In the genomic region with DNA sequence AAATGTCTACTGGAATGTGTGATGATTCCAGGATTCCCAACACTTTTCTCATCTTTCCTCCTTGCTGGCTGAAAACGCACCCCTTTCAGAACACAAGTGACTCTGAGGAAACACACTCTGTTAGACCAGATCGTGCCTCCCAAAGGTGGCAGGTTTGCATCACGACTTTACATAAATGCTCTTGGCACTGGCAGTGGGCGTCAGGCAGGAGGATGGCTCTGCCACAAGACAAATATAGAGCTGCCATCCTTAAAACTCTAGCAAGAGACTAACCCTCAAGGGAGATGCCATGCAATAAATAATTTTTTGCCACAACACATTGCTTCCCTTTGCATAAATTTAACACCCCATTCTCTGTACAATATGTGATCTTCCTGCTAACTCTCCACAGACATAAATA, we compare ENCODE assay signal across 19 mouse cellular contexts.
DNase-seq lines count a peak whose midpoint lies in the region; ATAC-seq and TF ChIP-seq lines count a peak whose summit lies in the region.
"Had no signal": no experiment of that assay in that cellular context is flagged by ENCODE, and none has a peak within 500 bp of the region (broad histone marks: within the 10 kb centered on the region; RNA-seq: fewer than 3 reads in every experiment).

No protein-coding gene starts in this region.

- H3K27ac ChIP-seq in heart, embryonic 16.5 days (ENCODE audit: low read length), result 0 out of 2 replicates have a peak overlapping the region, but pooled peaks have one; percentile 2
- H3K27ac ChIP-seq in heart, embryonic 10.5 days, result no peak overlapping the region
- H3K27ac ChIP-seq in cortical plate, adult 2 months (ENCODE audit: insufficient read depth, low read length), result 0 out of 2 replicates have a peak overlapping the region, but pooled peaks have one; percentile 64
- H3K27ac ChIP-seq: embryonic facial prominence, embryonic 15.5 days; hindbrain, embryonic 15.5 days; limb, embryonic 15.5 days; lung, embryonic 15.5 days had no signal

- no peak for DNase-seq in heart, embryonic 10.5 days (ENCODE audit: low spot score)
- DNase-seq in layer of hippocampus, adult 8-10 months (ENCODE audit: low spot score in 2 of 2), result peak; percentile 42 to 65
- DNase-seq in right cerebral cortex, adult 2 months (ENCODE audit: low spot score in 2 of 2), result peak; percentile 79 to 80
- no peak for DNase-seq in MN1 (ENCODE audit: low spot score)
- no peak for DNase-seq in gastrocnemius, postnatal 14 days
- DNase-seq in cerebellum, adult 11-12 months, result no peak
- DNase-seq: adrenal gland, postnatal 10 days; cerebellum, postnatal 36 days; kidney, adult 18-20 months; kidney, postnatal 4 days; thymus, postnatal 25 days had no signal

- no peak overlapping the region for H3K4me2 ChIP-seq in heart, embryonic 16.5 days (ENCODE audit: low read depth, low read length)
- H3K4me2 ChIP-seq: embryonic facial prominence, embryonic 15.5 days; hindbrain, embryonic 15.5 days; limb, embryonic 15.5 days; lung, embryonic 15.5 days had no signal

- H3K9ac ChIP-seq in heart, embryonic 16.5 days (ENCODE audit: low read length), result no peak overlapping the region
- H3K9ac ChIP-seq: embryonic facial prominence, embryonic 15.5 days; hindbrain, embryonic 15.5 days; limb, embryonic 15.5 days; lung, embryonic 15.5 days had no signal

- no peaks in the 10 kb centered on the region for H3K36me3 ChIP-seq in heart, embryonic 16.5 days (ENCODE audit: control insufficient read depth, insufficient read depth)
- no peaks in the 10 kb centered on the region for H3K36me3 ChIP-seq in heart, embryonic 10.5 days
- H3K36me3 ChIP-seq: embryonic facial prominence, embryonic 15.5 days; G1E; hindbrain, embryonic 15.5 days; limb, embryonic 15.5 days; lung, embryonic 15.5 days had no signal

- no peak for TF ChIP-seq POLR2A in cortical plate, adult 2 months (IDR thresholded peaks at IDR 0.05; ENCODE audit: extremely low read depth, insufficient read depth, low read length)

- 58% methylated on average over 4 of the region's 4 CpGs for WGBS in heart, embryonic 16.5 days
- 77% methylated on average over 4 of the region's 4 CpGs for WGBS in heart, embryonic 10.5 days

- TF ChIP-seq CTCF in cortical plate, adult 2 months (IDR thresholded peaks at IDR 0.05; ENCODE audit: extremely low read depth, insufficient read depth, low read length), result no peak

- peaks cover 8% of the 10 kb centered on the region for H3K4me1 ChIP-seq in heart, embryonic 16.5 days (ENCODE audit: control insufficient read depth, insufficient read depth, low read length)
- H3K4me1 ChIP-seq in heart, embryonic 10.5 days, result no peaks in the 10 kb centered on the region
- peaks cover 5% of the 10 kb centered on the region for H3K4me1 ChIP-seq in cortical plate, adult 2 months (ENCODE audit: control insufficient read depth, insufficient read depth, low read length)
- H3K4me1 ChIP-seq: embryonic facial prominence, embryonic 15.5 days; hindbrain, embryonic 15.5 days; limb, embryonic 15.5 days; lung, embryonic 15.5 days; megakaryocyte, embryonic 14.5 days had no signal

- intact Hi-C loops in gastrocnemius, postnatal 14 days (cut with DNase I; ENCODE audit: low total_unique reads), result no loop called here

- H3K9me3 ChIP-seq in heart, embryonic 16.5 days (replicated peaks; ENCODE audit: control insufficient read depth, low read length), result no peaks in the 10 kb centered on the region
- H3K9me3 ChIP-seq in heart, embryonic 10.5 days, result no peaks in the 10 kb centered on the region
- H3K9me3 ChIP-seq: embryonic facial prominence, embryonic 15.5 days; hindbrain, embryonic 15.5 days; limb, embryonic 15.5 days; lung, embryonic 15.5 days had no signal

- H3K27me3 ChIP-seq in heart, embryonic 16.5 days (ENCODE audit: control insufficient read depth, insufficient read depth, low read length), result no peaks in the 10 kb centered on the region
- H3K27me3 ChIP-seq in heart, embryonic 10.5 days (ENCODE audit: insufficient read depth, poor library complexity, severe bottlenecking), result no peaks in the 10 kb centered on the region
- H3K27me3 ChIP-seq: embryonic facial prominence, embryonic 15.5 days; hindbrain, embryonic 15.5 days; limb, embryonic 15.5 days; lung, embryonic 15.5 days; megakaryocyte, embryonic 14.5 days had no signal

- no peak for ATAC-seq in heart, embryonic 16.5 days (replicated peaks; ENCODE audit: extremely low read depth, insufficient read depth, low FRiP score)

- H3K4me3 ChIP-seq in heart, embryonic 16.5 days (ENCODE audit: low read length), result no peak overlapping the region
- no peak overlapping the region for H3K4me3 ChIP-seq in heart, embryonic 10.5 days
- H3K4me3 ChIP-seq in cortical plate, adult 2 months (ENCODE audit: insufficient read depth, low read length), result no peak overlapping the region
- H3K4me3 ChIP-seq: embryonic facial prominence, embryonic 15.5 days; hindbrain, embryonic 15.5 days; limb, embryonic 15.5 days; lung, embryonic 15.5 days; megakaryocyte, embryonic 14.5 days had no signal

Comparison
In these comparisons a context has a peak if more than half of its experiments do, and no peak if none do; other contexts are left out.
1. DNase-seq: peak in layer of hippocampus, adult 8-10 months (2 of 2) and right cerebral cortex, adult 2 months (2 of 2); none in heart, embryonic 10.5 days (single experiment), MN1 (single experiment), gastrocnemius, postnatal 14 days (single experiment) and cerebellum, adult 11-12 months (single experiment).